Mouse (Mus musculus) CD4-positive, CD25-positive, alpha-beta regulatory T cell, adult 2 months (primary cell): ENCODE data around the gene Vsx2.

Source experiments
- DNase-seq: peaks from one replicate; pipeline ENCODE4 v3.0.0-alpha.2; 2012; ENCODE audit warnings: low read depth, low spot score

Gene Vsx2

DNA sequence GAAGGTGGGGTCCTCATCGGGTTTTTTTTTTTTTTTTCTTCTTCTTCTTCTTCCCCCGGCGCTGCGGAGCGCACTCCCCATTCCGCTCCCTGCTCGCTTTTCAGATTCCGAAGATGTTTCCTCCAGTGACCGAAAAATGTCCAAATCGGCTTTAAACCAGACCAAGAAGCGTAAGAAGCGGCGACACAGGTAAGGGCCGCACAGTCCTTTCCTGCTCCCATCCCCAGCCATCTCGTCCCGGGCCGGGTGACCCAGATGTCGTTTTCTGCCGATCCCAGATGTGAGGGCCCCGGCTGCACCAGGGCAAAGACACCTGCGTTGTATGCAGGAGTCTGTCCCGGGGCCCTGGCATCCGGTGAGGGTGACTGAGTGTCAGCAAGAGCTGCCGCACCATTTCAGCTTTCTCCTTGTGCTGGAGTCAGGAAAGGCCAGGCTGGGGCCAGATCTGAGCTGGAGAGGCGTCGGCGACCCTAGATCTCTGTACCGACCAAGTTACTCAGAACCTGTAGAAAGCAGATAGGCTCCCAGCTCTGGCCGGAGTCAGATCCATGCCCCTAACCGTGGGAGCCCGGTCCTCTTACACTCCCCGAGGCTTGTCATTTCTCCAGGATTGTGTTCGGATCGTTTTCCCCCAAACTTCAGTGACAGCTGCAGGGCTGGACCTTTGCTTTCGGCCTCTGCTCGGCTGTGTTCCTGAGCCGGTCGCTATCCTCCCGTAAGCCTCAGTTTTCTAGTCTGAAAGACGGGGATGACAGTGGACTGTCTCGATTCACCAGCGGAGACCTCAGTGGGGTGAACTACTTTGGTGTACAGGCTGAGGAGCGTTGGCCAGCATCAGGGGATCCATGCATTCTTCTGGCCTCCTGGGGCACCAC is 2.1 kb downstream of the Vsx2 start:
- peak; percentile 56 for DNase-seq

GRCm38 (mm10) chr12:84572341-84572720 is 2.8 kb downstream of the Vsx2 start:
- DNase-seq = no peak

- DNase-seq = no peak
Observed at GRCm38 (mm10) chr12:84573094-84573493, 3.5 kb downstream of the Vsx2 start.

DNA sequence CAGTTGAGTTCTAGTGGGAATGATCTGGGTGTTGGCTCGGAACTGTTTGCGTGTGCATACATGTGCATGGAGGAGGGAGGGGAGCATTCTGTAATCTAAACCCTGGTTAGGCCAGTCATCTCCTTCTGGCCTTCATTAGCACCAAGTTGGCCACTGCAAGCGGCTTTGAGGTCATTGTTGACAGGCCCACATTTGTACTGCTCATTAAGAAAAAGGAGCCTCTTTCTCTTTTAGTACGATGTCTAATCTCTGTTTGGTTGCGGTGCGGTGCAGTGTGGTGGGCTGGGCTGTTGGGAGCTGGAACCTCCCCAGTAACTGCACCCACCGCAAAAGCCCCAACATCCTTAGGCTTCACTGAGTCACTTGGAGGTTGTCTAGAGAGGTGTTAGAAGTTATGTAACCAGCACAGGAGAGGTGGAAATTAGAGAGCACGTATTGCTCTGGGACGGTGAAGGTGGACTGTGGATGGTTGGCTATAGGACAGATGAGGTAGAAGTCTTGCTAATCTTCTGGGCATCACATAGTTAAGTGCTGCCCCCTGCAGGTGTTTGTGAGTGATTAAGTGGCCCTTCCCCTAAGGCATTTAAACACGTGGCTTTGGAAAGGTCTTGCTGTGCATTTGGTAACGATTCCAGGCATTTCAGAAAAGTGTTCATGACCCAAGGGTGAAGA is 8.3 kb downstream of the Vsx2 start:
- no peak for DNase-seq

GRCm38 (mm10) chr12:84578440-84578770 is 8.8 kb downstream of the Vsx2 start:
- no peak for DNase-seq

- DNase-seq = peak; percentile 47
Observed at GRCm38 (mm10) chr12:84581285-84581684, 11.7 kb downstream of the Vsx2 start.

GRCm38 (mm10) chr12:84589825-84590761 is 20.5 kb downstream of the Vsx2 start:
- peak; percentile 94 for DNase-seq

- DNase-seq = no peak
Observed at GRCm38 (mm10) chr12:84598324-84598723, 28.8 kb downstream of the Vsx2 start.

DNA sequence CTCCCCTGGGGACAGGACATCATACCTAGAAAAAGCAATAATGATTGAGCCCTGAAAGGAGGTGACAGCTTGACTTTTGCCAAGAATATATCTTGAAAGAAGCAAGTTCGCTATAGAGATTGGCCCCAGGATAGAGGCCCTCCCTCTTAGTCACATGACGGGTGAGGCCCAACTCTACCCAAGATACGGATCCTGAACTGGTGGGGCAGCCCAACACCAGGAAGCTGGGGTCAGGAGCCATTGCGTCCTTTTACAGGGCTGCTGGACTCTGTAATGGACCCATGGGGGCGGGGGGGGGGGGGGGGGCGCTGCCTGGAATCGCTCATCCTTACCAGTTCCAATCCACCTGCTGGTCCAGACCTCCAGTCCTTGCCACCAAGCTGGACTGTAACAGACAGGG is 34.4 kb downstream of the Vsx2 start:
- no peak for DNase-seq

GRCm38 (mm10) chr12:84605860-84606259 is 36.3 kb downstream of the Vsx2 start:
- peak; percentile 46 for DNase-seq

- DNase-seq = no peak
Observed at GRCm38 (mm10) chr12:84611718-84612117, 42.2 kb downstream of the Vsx2 start.

DNA sequence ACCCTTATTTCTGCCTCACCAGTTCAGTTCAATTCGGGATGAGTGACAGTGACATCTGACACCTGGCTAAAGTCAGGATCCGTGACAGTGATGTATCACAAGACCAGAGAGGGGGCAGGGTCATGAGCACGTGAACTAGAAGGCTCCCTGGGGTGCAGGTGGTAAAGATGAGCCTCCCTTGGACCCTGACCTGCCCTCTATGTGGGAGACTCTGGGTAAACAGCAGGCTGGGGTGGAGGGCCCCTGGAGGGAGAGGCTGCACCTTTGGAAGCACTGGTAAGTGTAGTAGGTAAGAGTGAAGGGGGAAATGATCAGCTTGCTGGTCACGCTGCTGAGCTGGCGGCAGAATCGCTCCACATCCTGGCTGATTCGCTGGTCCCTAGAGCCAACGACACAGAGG is 43.0 kb downstream of the Vsx2 start:
- DNase-seq = no peak

- no peak for DNase-seq
Observed at GRCm38 (mm10) chr12:84614001-84614400, 44.4 kb downstream of the Vsx2 start.

GRCm38 (mm10) chr12:84614524-84614923 is 45.0 kb downstream of the Vsx2 start:
- DNase-seq = no peak

GRCm38 (mm10) chr12:84616977-84617630 is 47.5 kb downstream of the Vsx2 start, which contains the start of gene Abcd4:
TSS of gene Abcd4 (minus strand) at chr12:84617413.
- DNase-seq = peak; percentile 94

DNA sequence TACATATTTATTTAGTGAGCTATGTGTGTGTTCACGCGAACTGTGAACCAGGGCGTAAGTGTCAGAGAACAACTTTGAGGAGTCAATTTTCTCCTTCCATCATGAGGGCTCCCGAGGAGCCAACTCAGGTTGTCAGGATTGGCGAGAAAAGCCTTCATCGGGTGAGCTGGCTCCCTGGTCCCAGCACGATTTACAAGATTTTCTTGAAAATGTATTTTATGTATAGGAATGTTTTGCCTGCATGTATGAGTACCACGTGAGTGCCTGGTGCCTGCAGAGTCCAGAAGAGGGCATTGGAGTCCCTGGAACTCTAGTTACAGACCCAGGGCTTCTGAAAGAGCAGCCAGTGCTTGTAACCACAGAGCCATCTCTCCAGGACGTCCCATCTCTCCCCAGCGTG is 48.1 kb downstream of the Vsx2 start:
- peak; percentile 41 for DNase-seq

DNA sequence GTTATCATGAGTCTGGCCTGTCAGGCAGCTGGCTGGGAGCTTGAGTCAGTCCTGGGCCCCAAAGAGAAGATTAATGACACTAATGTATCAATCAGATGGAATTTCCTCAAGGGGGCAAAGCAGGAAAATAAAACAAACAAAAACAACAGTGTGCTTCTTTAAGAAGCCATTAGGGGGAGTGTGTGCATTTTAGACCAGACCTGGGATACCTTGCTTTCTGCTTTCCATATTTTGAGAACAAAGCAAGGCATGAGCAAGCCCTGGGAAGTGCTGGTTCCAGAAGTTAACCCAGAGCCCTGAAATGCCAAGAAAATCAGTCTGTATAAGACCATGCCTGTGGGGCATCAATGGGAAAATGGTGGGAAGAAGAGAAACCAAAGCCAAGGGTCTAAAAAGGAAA is 51.4 kb downstream of the Vsx2 start:
- peak; percentile 13 for DNase-seq

DNA sequence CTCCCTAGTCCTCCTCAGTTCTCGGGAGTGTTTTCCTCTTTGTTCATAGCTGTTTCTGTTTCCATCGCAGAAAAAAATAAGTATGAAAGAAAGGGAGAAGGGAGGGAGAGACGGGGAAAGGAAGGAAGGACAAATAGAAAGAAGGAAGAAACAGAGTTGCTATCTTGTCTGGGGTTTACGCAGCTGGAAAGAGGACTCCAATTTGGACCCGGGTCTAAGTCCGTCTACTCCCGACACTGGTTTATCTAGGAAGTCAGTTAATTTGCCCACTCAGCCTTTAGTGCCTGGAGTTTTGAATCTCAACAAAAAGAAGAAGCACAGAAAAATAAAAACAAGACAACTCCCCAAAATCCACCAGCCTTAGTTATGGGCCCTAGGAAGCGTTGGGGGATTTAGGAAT is 55.0 kb downstream of the Vsx2 start:
- no peak for DNase-seq

- DNase-seq = no peak
Observed at GRCm38 (mm10) chr12:84625116-84625515, 55.6 kb downstream of the Vsx2 start.

DNA sequence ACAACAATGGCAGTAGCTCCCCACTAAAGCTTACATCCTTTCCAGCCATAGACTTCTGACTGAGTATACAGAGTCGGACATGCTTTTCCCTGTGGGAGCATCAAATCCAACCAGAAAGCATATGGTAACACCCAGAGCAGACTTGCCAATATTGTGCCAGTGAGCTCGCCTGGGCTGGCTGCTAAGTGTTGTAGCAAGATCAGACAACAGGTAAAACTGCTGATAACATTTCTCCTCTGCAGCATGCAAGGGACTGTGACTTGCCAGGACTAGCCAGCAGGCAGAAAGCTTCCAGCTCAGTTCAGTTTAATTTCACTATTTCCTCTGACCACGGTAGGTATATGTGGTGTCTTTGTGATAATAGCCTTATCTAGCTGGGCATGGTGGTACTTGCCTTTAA is 62.3 kb downstream of the Vsx2 start:
- no peak for DNase-seq

- DNase-seq = no peak
Observed at GRCm38 (mm10) chr12:84640253-84640652, 70.7 kb downstream of the Vsx2 start.
